Mouse (Mus musculus): ENCODE results near the gene Actb.

DNA sequence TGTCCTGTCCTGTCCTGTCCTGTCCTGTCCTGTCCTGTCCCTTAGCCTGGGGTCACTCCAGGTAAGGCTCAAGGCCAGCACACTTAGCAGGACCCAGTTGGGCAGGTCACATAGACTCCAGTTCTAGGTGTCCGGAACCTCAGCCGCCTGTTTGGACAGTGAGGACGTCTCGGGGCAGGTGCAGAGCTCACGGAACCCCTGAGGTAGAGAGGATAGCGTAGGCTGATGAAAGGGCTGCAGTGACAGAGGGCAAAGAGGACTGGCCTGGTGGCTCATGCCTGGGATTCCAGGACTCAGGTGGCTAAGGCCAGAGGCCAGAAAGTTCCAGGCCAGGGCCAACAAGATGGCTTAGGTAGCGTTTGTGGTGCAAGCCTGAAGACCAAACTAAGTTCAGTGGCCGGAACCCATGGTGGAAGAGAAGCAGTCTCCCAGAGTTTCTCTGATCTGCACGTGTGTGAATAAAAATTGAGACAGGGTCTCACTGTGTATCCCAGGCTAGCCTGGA, 24.7 kb upstream of the Actb start:
- no peak for TF ChIP-seq POLR2A (IDR thresholded peaks at IDR 0.05; ENCODE audit: borderline replicate concordance, extremely low read depth, insufficient read depth, insufficient read length, poor library complexity, severe bottlenecking)
- TF ChIP-seq CTCF (IDR thresholded peaks at IDR 0.05; ENCODE audit: borderline replicate concordance, extremely low read depth, insufficient read depth, insufficient read length), result no peak
